Mouse (Mus musculus) stomach, postnatal 0 days (tissue): ENCODE results near the gene Pygo2. TPM values are rescaled to one million over a fixed set of nuclear protein-coding genes. Genes with fewer than 3 reads are reported as not detected.
A peak's percentile ranks its signal among the peaks of the same experiment; 100 is the strongest.

Experiments
- ATAC-seq: fragments of 200-750 bp; cut with Nextera tagmentation; 2 replicates; pipeline ENCODE4 v1.8.0; 2017; ENCODE audit not compliant: low FRiP score, low TSS enrichment
- DNase-seq: peaks from one replicate; pipeline ENCODE4 v3.0.0-alpha.2; 2016; ENCODE audit warnings: low spot score
- H3K27ac ChIP-seq: fragments of 300-500 bp; sonication (generic); replicated peaks from 2 replicates; pipeline ENCODE4 v1.5.1; 2014; ENCODE audit warnings: mild to moderate bottlenecking, control low read depth
- H3K27me3 ChIP-seq: fragments of 300-500 bp; sonication (generic); 2 replicates; pipeline ENCODE4 v1.6.1; 2014; ENCODE audit warnings: low read length; ENCODE audit not compliant: control insufficient read depth, insufficient read depth
- H3K36me3 ChIP-seq: fragments of 300-500 bp; sonication (generic); 2 replicates; pipeline ENCODE4 v1.6.1; 2014; ENCODE audit warnings: low read length, mixed read lengths; ENCODE audit not compliant: control insufficient read depth, insufficient read depth
- H3K4me1 ChIP-seq: fragments of 300-500 bp; sonication (generic); replicated peaks from 2 replicates; pipeline ENCODE4 v1.6.1; 2014; ENCODE audit warnings: antibody characterized with exemption; ENCODE audit not compliant: control insufficient read depth, insufficient read depth
- H3K4me2 ChIP-seq: fragments of 300-500 bp; sonication (generic); replicated peaks from 2 replicates; pipeline ENCODE4 v1.6.1; 2014; ENCODE audit warnings: low read depth, mild to moderate bottlenecking, control low read depth, moderate library complexity
- H3K4me3 ChIP-seq: fragments of 300-500 bp; sonication (generic); 2 replicates; pipeline ENCODE4 v1.5.1; 2014; ENCODE audit warnings: low read depth, low read length, control low read depth
- H3K9ac ChIP-seq: fragments of 300-500 bp; sonication (generic); 2 replicates; pipeline ENCODE4 v1.6.1; 2014; ENCODE audit warnings: mild to moderate bottlenecking, low read length, control low read depth, mixed read lengths
- H3K9me3 ChIP-seq: fragments of 300-500 bp; sonication (generic); 2 replicates; pipeline ENCODE4 v1.6.1; 2016; ENCODE audit warnings: low read length; ENCODE audit not compliant: control insufficient read depth
- CTCF ChIP-seq: IDR thresholded peaks from 2 replicates; pipeline ENCODE4 v1.5.1; 2016; ENCODE audit warnings: antibody characterized with exemption, low read depth, mild to moderate bottlenecking, moderate library complexity
- EP300 ChIP-seq: optimal IDR thresholded peaks from 2 replicates; pipeline ENCODE3; 2016; ENCODE audit warnings: antibody characterized with exemption
- WGBS: fragments of 180-500 bp; shearing (Covaris S2); extraction: QIAGEN DNeasy Blood & Tissue Kit; methylation state at CpG from one replicate; pipeline ENCODE4 v1.1.7; 2014; 5-methylcytosine and 5-hydroxymethylcytosine counted together
- polyA plus RNA-seq: library from polyadenylated mRNA; unstranded; fragments of >200 nt; fragmentation: Nextera tagmentation; extraction: Ambion mirVana; gene quantifications from 2 replicates; pipeline ENCODE4 v1.2.1, GENCODE M21; 2015

Pygo2 gene
- polyA plus RNA-seq, 1 experiment from 2014 or later, result 18.0 TPM

DNA sequence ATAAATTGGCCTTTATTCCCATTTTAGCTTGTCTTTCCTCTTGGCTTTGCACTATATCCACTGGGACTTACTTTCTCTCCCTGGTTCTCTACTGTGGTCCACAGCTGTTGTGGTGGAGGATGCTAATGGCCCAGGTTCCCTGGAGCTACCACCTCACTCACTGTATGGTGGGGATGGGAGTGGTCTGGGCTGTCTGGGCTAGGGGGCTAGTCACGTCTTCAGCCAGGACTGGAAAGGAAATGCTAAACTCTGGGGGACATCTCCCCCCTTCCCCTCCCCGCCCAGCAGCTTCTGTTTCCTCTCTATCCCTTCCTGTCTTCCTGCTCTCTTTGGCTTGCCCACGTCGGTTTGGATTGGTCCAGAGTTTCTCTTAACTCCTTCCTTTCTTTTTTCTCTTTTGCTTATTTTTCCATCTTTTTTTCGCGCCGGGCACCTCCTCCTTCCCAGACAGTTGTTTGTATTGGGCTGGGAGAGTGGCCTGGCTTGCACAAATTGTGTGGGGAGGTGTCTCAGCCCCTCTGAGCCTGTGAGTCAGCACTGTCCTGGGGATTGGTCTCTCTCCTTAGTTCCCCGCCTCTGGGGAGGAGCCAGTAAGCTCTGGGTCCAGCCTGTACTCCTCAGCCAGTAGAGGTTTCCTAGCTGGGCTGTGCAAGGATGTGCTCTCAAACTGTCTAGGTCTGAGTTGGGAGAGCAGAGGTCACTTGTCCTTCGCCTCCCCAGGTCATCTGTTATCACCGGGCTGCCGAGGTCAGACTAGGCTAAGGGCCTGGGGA, 8.8 kb upstream of the Pygo2 start:
- Histone ChIP-seq H3K4me1 (peaks cover 6% of the 10 kb centered on the region), H3K36me3 (peaks cover 10% of the 10 kb centered on the region; the same call in 1 of the 2 replicates), H3K9me3 (no peaks in the 10 kb centered on the region), H3K4me3 (peak overlapping the region; percentile 53), H3K27me3 (no peaks in the 10 kb centered on the region), H3K27ac (peak overlapping the region; percentile 90), H3K9ac (peak overlapping the region; percentile 74), H3K4me2 (peak overlapping the region; percentile 73)
- peak; percentile 82 for DNase-seq
- peak; percentile 77 for ATAC-seq
- TF ChIP-seq CTCF (no peak), EP300 (no peak)
- 3% methylated on average over 11 of the region's 11 CpGs for WGBS

DNA sequence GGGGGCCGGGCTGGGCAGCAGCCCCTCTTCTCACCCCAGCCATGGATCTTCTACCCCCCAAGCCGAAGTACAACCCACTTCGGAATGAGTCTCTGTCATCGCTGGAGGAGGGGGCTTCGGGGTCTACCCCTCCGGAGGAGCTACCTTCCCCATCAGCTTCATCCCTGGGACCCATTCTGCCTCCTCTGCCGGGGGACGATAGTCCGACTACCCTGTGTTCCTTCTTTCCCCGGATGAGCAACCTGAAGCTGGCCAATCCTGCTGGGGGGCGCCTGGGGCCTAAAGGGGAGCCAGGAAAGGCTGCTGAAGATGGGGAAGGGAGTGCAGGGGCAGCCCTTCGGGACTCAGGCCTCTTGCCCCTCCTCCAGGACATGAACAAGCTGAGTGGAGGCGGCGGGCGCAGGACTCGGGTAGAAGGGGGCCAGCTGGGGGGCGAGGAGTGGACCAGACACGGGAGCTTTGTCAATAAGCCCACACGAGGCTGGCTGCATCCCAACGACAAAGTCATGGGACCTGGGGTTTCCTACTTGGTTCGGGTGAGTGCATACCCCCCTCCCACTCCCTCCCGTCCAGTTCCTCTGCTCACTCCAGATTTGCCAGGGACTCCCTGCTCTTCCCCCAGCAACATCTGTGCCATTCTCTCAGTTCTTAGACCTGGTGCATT, 8.1 kb upstream of the Pygo2 start:
- TF ChIP-seq CTCF (no peak), EP300 (no peak)
- H3K9me3 ChIP-seq, result no peaks in the 10 kb centered on the region
- no peak for DNase-seq

DNA sequence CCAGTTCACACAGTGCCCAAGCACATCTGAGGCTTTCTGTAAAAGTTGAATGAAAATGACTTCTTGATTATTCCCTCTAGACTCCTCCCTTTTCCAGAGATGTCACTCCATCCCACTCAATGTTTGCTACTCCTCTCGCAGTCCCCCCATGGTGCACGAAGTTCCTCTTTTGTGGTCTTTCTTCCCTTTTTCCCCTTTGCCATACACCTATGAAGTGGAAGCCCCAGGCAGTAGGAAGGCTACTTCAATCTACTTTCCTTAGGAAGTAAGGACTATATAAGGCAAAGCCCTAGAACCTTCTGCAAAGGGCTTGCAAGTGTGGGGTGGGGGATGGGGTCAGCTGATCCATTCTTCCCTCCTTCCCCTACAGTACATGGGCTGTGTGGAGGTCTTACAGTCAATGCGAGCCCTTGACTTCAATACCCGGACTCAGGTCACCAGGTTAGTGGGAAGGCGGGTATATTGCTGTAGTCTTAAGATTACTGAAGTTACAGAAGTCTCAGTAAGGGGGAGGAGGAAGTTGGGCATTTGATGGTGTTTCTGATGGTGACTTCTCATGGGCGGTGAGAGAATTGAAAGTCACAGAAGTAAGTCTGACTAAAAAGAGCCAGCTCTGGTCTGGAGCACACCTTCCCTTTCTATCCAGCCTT, 7.3 kb upstream of the Pygo2 start:
- ATAC-seq (no peak), DNase-seq (no peak)
- peak overlapping the region; percentile 31; the same call in 1 of the 2 replicates for H3K9ac ChIP-seq
- WGBS, result 62% methylated on average over 6 of the region's 6 CpGs
- no peaks in the 10 kb centered on the region for H3K9me3 ChIP-seq
- no peak overlapping the region for H3K27ac ChIP-seq
- H3K36me3 ChIP-seq, result peaks cover 14% of the 10 kb centered on the region
- H3K27me3 ChIP-seq, result no peaks in the 10 kb centered on the region
- H3K4me1 ChIP-seq, result peaks cover 6% of the 10 kb centered on the region
- peak overlapping the region; percentile 73 for H3K4me2 ChIP-seq
- peak overlapping the region; percentile 53 for H3K4me3 ChIP-seq
- no peak for TF ChIP-seq EP300
- TF ChIP-seq CTCF, result no peak

More for the DNA sequence above, 8.1 kb upstream of the Pygo2 start:
- H3K27me3 ChIP-seq, result no peaks in the 10 kb centered on the region
- peak overlapping the region; percentile 73 for H3K4me2 ChIP-seq
- no peak for ATAC-seq
- H3K36me3 ChIP-seq, result peaks cover 10% of the 10 kb centered on the region
- peak overlapping the region; percentile 53 for H3K4me3 ChIP-seq
- peaks cover 6% of the 10 kb centered on the region for H3K4me1 ChIP-seq
- 10% methylated on average over 22 of the region's 22 CpGs for WGBS
- peak overlapping the region; percentile 74 for H3K9ac ChIP-seq
- peak overlapping the region; percentile 86 for H3K27ac ChIP-seq

DNA sequence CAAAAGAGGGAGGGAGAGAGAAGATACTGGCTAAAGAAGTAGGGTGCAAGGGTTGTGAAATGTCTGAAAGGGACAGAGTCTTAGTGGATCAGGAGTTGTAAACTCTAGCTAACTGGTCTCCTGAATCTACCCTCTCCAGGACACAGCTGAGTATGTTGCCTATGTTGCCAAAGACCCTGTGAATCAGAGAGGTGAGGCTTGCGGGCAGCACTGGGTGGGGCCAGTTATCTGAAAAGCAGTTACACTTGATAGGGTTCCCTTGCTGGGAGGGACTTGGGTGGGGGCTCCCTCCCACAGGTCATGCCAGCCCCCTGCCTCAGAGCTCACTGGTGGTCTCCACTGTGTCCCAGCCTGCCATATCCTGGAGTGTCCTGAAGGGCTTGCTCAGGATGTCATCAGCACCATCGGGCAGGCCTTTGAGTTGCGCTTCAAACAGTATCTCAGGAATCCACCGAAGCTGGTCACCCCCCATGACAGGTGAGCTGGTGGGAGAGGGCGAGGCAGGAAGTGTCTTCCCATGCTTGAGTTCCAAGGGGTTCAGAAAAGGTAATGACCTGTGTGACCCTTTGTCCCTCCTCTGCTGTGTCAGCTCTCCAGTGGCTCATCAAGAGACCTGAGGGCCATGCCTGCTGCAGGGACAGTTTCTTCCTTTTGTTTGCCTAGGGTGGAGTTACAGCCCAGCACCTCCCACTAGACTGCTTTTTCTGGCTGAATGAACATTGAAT, 5.4 kb upstream of the Pygo2 start:
- peaks cover 6% of the 10 kb centered on the region for H3K4me1 ChIP-seq
- H3K9me3 ChIP-seq, result no peaks in the 10 kb centered on the region
- no peak overlapping the region for H3K4me3 ChIP-seq
- DNase-seq, result no peak
- 69% methylated on average over 5 of the region's 5 CpGs for WGBS
- H3K27me3 ChIP-seq, result no peaks in the 10 kb centered on the region
- no peak overlapping the region for H3K4me2 ChIP-seq
- no peak overlapping the region for H3K9ac ChIP-seq
- no peak overlapping the region for H3K27ac ChIP-seq
- ATAC-seq, result no peak
- TF ChIP-seq CTCF (no peak), EP300 (no peak)
- H3K36me3 ChIP-seq, result peaks cover 14% of the 10 kb centered on the region

DNA sequence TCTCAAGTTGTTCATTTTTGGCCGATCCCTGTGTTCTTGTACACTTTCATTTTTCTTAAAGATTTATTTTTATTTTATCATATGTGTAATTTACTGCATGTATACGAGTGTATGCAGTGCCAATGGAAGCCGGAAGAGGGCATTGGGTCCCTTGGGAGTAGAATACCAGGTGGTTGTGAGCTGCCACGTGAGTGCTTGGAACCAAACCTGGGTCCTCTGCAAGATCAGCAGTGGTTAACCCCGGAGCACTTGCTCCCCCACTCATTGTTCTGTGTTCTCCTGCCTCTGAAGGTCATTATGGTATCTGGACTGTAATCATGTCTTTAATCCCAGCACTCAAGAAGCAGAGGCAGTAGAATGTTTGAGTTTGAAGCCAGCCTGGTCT, 4.9 kb upstream of the Pygo2 start:
- Histone ChIP-seq H3K9ac (no peak overlapping the region), H3K4me3 (no peak overlapping the region), H3K4me1 (peaks cover 6% of the 10 kb centered on the region), H3K36me3 (peaks cover 14% of the 10 kb centered on the region), H3K4me2 (no peak overlapping the region), H3K27ac (no peak overlapping the region), H3K27me3 (no peaks in the 10 kb centered on the region), H3K9me3 (no peaks in the 10 kb centered on the region)
- ATAC-seq (no peak), DNase-seq (no peak)
- 72% methylated on average over 5 of the region's 5 CpGs for WGBS
- TF ChIP-seq EP300 (no peak), CTCF (no peak)
